In the genomic region with DNA sequence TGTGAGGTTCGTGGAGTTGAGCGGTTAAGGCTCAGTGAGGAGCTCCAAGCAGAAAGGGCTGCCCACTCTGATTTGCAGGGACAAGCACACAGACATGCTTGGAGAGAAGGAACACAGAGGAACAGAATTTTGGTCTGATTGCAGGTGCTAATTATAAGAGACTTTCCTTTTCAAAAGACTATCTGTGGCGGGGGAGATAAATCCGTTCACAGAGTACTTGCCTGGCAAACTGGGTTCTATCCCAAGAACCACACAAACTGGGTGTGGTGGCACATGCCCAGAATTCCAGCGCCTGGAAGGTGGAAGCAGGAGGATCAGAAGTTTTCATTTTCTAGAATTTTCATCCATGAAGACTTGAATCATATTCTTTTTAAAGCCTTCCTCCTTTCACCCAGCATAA, we compare ENCODE assay signal across 20 mouse cellular contexts. TPM values are rescaled to one million over a fixed set of nuclear protein-coding genes. Genes with fewer than 3 reads are reported as not detected.
DNase-seq lines count a peak whose midpoint lies in the region; TF ChIP-seq lines count a peak whose summit lies in the region.
"Had no signal": no experiment of that assay in that cellular context is flagged by ENCODE, and none has a peak within 500 bp of the region (broad histone marks: within the 10 kb centered on the region; RNA-seq: fewer than 3 reads in every experiment).

No protein-coding gene starts in this region.

- peak overlapping the region; percentile 21 for H3K4me2 ChIP-seq in myocyte (ENCODE audit: low read depth)
- H3K4me2 ChIP-seq: embryonic facial prominence, embryonic 12.5 days; forebrain, embryonic 13.5 days; forebrain, embryonic 15.5 days had no signal

- H3K79me2 ChIP-seq in myocyte (ENCODE audit: control insufficient read depth, insufficient read depth) = no peaks in the 10 kb centered on the region

- no peak for DNase-seq in left cerebral cortex, adult 2 months (ENCODE audit: extremely low spot score in 1 of 2, low spot score in 2 of 2)
- no peak for DNase-seq in left cerebral cortex, adult 8-10 months (ENCODE audit: low spot score in 2 of 2)
- DNase-seq in brain, adult 2 months (ENCODE audit: low read depth, low spot score) = peak; percentile 60
- no peak for DNase-seq in cerebellum, postnatal 25 days
- no peak for DNase-seq in ovary, adult 18-20 months (ENCODE audit: low spot score)
- DNase-seq: adrenal gland, adult 8-10 months; adrenal gland, postnatal 14 days; adrenal gland, postnatal 36 days; cerebellum, adult 11 months; cerebellum, adult 18-20 months; cerebellum, adult 8-10 months; cerebellum, postnatal 10 days; cerebellum, postnatal 36 days; forebrain, postnatal 0 days had no signal

- no peaks in the 10 kb centered on the region for H3K27me3 ChIP-seq in myocyte (ENCODE audit: control insufficient read depth, insufficient read depth, insufficient read length)
- H3K27me3 ChIP-seq: embryonic facial prominence, embryonic 12.5 days; forebrain, embryonic 13.5 days; forebrain, embryonic 15.5 days; Patski had no signal

- H3K27ac ChIP-seq in left cerebral cortex, adult 2 months = peak overlapping the region; percentile 73
- H3K27ac ChIP-seq: embryonic facial prominence, embryonic 10.5 days; embryonic facial prominence, embryonic 12.5 days; forebrain, embryonic 13.5 days; forebrain, embryonic 15.5 days had no signal

- H3ac ChIP-seq in myocyte (ENCODE audit: control insufficient read depth, insufficient read length) = no peak overlapping the region

- TF ChIP-seq POLR2A in myocyte (IDR thresholded peaks at IDR 0.05; ENCODE audit: insufficient read length, low read depth) = no peak

- intact Hi-C loops in left cerebral cortex, adult 2 months (cut with DNase I) = loop anchor here (5.0 kb wide), 1 partner anchor 100 kb away; no protein-coding TSS in a partner anchor

- no peak for TF ChIP-seq CTCF in left cerebral cortex, adult 2 months (IDR thresholded peaks at IDR 0.05)

- H3K4me3 ChIP-seq in left cerebral cortex, adult 2 months = no peak overlapping the region
- no peak overlapping the region for H3K4me3 ChIP-seq in myocyte
- H3K4me3 ChIP-seq: embryonic facial prominence, embryonic 10.5 days; embryonic facial prominence, embryonic 12.5 days; forebrain, embryonic 13.5 days; forebrain, embryonic 15.5 days had no signal

- no peaks in the 10 kb centered on the region for H3K36me3 ChIP-seq in myocyte (ENCODE audit: control insufficient read depth, insufficient read depth)
- H3K36me3 ChIP-seq: embryonic facial prominence, embryonic 10.5 days; embryonic facial prominence, embryonic 12.5 days; forebrain, embryonic 15.5 days had no signal

TF ChIP-seq in myocyte, 11 proteins besides CTCF, POLR2A, EP300 and RAD21:
- TF ChIP-seq SRF (IDR thresholded peaks at IDR 0.05; ENCODE audit: control insufficient read depth, insufficient read length, low read depth) (no peak), POLR2AphosphoS2 (IDR thresholded peaks at IDR 0.05; ENCODE audit: insufficient read length, low read depth) (no peak), TCF3 (IDR thresholded peaks at IDR 0.05; ENCODE audit: insufficient read length, low read depth) (no peak), TCF12 (IDR thresholded peaks at IDR 0.05; ENCODE audit: insufficient read depth, poor library complexity, severe bottlenecking) (no peak), MAX (IDR thresholded peaks at IDR 0.05; ENCODE audit: low read depth) (no peak), E2F4 (IDR thresholded peaks at IDR 0.05; ENCODE audit: insufficient read depth) (no peak), MYOD1 (IDR thresholded peaks at IDR 0.05; ENCODE audit: control insufficient read depth in 1 of 3, insufficient read length in 2 of 3, low read depth in 2 of 3) (no peak), REST (IDR thresholded peaks at IDR 0.05; ENCODE audit: insufficient read depth, insufficient read length) (no peak), MYOG (IDR thresholded peaks at IDR 0.05; ENCODE audit: control insufficient read depth in 1 of 3, insufficient read depth in 1 of 3, insufficient read length in 2 of 3, low read depth in 2 of 3) (no peak), CEBPB (IDR thresholded peaks at IDR 0.05; ENCODE audit: insufficient read depth, poor library complexity, severe bottlenecking) (no peak)
TF ChIP-seq in myocyte: peak in this region for 0.

RNA-seq across cellular contexts. Expression of a gene that starts 1.8 kb away (rescaled TPM):
- total RNA-seq in left cerebral cortex, adult 2 months (2021) = 10 to 100 TPM; 18.8 to 21.7 TPM
- total RNA-seq in left cerebral cortex, adult 8-10 months (2022) = 10 to 100 TPM; 16.8 to 18.9 (median 18.3) TPM
- polyA plus RNA-seq in myocyte (2012; fragmentation: generic; extraction: Trizol) = 6.6 TPM

RNA-seq across cellular contexts. Expression of a gene that starts 31.2 kb away (rescaled TPM):
- total RNA-seq in left cerebral cortex, adult 2 months (2021) = 10 to 100 TPM; 34.2 to 39.5 TPM
- total RNA-seq in left cerebral cortex, adult 8-10 months (2022) = 10 to 100 TPM; 32.7 to 44.1 (median 37.2) TPM
- polyA plus RNA-seq in myocyte (2012; fragmentation: generic; extraction: Trizol) = 588 TPM

RNA-seq across cellular contexts. Expression of a gene that starts 57.6 kb away (rescaled TPM):
- total RNA-seq in left cerebral cortex, adult 2 months (2021) = 10 to 100 TPM; 30.7 to 32.1 TPM
- 10 to 100 TPM; 29.6 to 31.7 (median 30.3) TPM for total RNA-seq in left cerebral cortex, adult 8-10 months (2022)
- 2.3 TPM for polyA plus RNA-seq in myocyte (2012; fragmentation: generic; extraction: Trizol)
